Mouse (Mus musculus): ENCODE measurements around the gene Cep104.

- peak; percentile 53 for TF ChIP-seq POLR2A (IDR thresholded peaks at IDR 0.05; ENCODE audit: low read depth, low read length)
- TF ChIP-seq CTCF (IDR thresholded peaks at IDR 0.05; ENCODE audit: borderline replicate concordance, insufficient read depth, low read length) = no peak
Observed at GRCm38 (mm10) chr4:153956569-153957405, 18.2 kb upstream of the Cep104 start, which contains the start of gene A430005L14Rik.
